Mouse (Mus musculus) yolk sac, embryonic 10.5 days (tissue): ENCODE results near the gene Senp7.
A peak's percentile ranks its signal among the peaks of the same experiment; 100 is the strongest.
"Not testable (repeated sequence)": the region's sequence is repeated elsewhere in the genome, so short reads cannot be mapped to it uniquely, and the experiment has no call there.

Experiments
- DNase-seq: peaks from one replicate; pipeline ENCODE4 v3.0.0-alpha.2; 2017; ENCODE audit warnings: low spot score

The Senp7 gene

GRCm38 (mm10) chr16:56048038-56048437, at the start of gene Senp7:
Senp7 (plus strand) TSS chr16:56048338.
- not testable (repeated sequence) for DNase-seq

GRCm38 (mm10) chr16:56006798-56007197, 41.3 kb upstream of the Senp7 start:
- DNase-seq, result no peak

DNA sequence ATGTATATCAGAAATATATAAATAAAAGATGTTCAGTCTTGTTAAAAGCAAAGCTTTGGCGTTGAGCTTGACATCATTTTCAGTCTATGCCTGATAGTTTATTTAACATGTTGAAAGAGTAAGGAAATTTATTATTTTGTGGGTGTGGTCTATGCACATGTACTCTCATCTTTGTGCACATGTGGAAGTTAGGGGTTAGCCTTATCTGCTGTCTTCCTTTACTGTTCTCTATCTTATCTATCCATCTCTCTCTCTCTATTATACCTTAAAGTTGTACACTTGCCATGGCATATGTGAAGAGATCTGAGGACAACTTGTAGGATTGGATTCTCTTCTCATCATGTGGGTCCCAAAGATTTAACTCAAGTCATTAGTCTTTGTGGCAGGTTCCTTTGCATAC, 39.3 kb upstream of the Senp7 start:
- DNase-seq, result no peak

GRCm38 (mm10) chr16:56012789-56013743, 35.1 kb upstream of the Senp7 start:
- DNase-seq, result no peak

- no peak for DNase-seq
Measured at GRCm38 (mm10) chr16:56014076-56014475, 34.1 kb upstream of the Senp7 start.

DNA sequence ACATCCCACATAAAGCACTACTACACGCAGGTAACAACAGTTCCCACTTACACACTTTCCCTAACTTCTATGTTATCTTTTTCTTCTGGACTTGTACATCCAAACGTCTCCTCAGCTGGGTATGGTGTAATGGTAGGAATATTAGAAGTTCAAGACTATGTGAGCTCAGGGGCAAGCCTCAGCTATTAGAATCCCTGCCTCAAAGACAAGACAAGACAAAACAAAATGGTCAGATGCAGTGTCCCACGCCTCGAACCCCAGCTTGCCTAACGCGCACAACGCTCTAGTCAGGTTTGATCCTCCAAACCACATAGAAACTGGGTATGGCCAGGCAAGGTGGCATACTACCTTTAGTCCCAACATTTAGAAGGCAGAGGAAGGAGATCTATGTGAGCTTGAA, 28.5 kb upstream of the Senp7 start:
- DNase-seq, result no peak

- no peak for DNase-seq
Measured at GRCm38 (mm10) chr16:56027854-56028629, 20.1 kb upstream of the Senp7 start.

DNA sequence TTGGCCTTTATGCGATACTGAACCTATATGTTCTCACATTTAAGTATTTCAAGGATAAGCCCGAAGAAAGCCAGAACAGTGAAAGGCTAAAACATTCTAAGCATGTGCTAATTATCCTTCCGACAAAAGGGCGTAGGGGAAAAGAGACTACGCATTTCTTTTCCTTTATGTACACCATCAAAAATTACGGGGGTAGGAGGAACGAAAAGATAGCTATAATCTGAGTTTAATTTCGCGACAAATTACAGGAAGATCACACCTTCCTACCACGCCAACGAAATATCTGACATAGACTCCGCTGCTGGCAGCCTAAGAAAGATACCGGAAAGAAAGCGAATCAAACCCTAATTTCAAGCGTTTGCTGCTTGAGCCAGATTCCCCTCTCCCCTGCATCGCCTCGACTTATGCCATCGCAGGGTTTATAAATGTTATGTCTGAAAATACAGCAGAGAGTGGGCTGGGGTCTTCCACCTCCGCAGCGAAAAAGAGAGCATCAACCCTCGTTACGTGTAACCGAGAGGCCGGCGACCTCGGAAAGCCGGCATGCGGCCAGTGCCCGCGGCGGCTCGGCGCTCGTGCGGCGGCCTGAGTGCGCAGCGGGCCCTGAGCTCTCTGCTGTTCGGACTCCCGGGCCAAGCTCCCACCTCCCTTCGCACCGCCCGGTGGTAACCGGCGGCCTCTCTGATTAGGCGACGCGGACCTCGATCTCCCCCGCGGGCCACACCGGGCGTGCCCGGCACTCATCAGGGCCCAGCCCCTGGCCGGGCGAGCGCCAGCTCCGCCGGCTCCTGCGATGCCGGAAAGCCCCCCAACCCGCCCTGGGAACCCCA, 19.2 kb upstream of the Senp7 start:
- peak; percentile 82 for DNase-seq

GRCm38 (mm10) chr16:56029661-56030082, 18.5 kb upstream of the Senp7 start, which contains the start of gene Pcnp:
Pcnp (minus strand) TSS chr16:56029739.
- peak; percentile 96 for DNase-seq

DNA sequence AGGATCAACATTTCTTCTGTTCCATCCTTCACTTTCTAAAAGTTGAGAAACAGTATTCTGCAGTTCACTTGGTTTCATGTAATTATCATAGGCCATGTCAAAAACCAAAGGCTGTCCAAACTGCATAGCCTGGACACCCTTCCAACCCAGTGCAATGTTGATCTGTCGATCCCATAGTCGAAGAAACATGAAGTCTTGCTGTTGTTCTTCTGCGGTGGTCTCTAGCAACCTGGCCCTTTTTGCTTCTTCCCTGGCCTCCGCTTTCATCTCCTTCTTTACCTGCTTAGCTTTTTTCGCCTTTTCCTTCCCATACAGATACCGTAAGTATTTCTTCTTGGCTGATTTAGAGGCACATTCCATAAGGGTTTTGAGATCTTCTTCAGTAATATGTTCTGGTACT, 13.6 kb upstream of the Senp7 start:
- DNase-seq, result no peak

- no peak for DNase-seq
Measured at GRCm38 (mm10) chr16:56036501-56036900, 11.6 kb upstream of the Senp7 start.

- DNase-seq, result peak; percentile 92
Measured at GRCm38 (mm10) chr16:56037138-56038010, 10.8 kb upstream of the Senp7 start, which contains the start of gene Trmt10c. Trmt10c (minus strand) TSS chr16:56037819.

GRCm38 (mm10) chr16:56038090-56038489, 10.0 kb upstream of the Senp7 start:
- no peak for DNase-seq

- DNase-seq, result no peak
Measured at GRCm38 (mm10) chr16:56055911-56056310, 7.8 kb downstream of the Senp7 start.

DNA sequence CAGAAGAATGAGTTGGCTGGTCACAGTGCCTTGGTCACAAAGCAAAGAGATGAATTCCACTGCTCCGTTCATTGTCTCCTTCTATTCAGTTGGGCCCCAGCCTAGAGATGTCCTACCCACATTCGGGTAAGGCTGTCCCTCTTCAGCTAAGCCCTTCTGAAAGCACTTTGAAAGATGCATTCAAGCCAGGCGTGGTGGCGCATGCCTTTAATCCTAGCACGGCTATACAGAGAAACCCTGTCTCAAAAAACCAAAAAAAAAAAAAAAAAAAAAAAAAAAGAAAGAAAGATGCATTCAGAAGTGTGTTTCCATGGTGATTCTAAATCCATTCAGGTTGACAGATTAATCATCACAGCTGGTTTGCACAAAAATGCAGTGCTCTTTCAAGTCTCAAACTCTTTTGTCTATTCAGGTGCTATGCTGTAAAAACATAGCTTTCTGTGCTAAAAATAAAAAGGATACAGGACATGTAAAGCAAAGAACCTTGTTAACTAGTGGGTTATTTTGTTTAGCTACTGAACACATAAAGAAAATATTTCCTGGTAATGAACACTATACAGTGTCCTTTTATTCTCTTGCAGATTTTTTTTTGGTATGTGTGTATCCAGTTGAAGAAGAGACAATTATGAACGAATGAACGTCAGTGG, 8.9 kb downstream of the Senp7 start:
- DNase-seq, result no peak

DNA sequence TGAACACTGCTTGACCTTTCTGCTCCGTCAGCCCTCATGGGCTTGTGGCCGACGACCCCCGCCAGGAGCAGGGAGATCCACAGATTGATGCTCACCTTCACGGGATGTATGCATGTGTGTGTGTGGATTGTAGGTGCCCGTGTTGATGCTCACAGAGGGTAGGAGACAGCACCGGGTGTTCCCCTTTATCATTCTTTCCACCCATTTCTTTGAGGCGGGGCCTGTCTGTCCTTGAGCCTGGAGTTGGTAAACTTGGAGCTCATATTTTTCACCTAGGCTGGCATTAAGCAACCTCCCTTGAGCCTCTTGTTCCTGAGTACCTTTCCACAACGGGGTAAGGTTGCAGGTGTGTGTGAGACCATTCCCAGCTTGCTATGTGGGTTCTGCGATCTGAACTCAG, 10.0 kb downstream of the Senp7 start:
- no peak for DNase-seq

DNA sequence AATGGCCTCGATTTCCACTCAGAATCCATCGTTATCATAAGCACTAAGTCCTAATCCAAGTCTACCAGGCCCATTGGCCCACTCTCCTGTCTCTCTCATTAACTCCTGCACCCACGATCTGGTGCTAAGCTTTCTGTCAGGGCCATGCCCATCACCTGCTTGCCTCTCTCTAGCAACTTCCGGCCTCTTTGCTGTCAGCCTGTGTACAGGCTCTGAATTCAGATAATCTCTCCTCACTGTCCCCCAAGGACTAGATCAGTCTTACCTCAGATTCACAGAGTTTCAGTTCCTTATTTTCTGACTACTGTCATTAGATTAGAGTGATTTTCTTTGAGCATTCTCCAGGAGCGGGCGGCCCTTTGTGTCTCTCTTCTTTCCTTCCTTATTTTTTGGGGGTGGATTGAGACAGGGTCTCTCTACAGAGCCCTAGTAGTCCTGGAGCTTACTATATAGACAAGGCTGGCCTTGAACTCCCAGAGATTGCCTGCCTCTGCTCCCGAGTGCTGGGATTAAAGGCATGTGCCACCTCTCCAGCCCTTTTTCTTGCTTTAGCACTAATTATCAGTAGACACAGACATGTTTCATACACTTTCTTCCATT, 14.0 kb downstream of the Senp7 start:
- no peak for DNase-seq

DNA sequence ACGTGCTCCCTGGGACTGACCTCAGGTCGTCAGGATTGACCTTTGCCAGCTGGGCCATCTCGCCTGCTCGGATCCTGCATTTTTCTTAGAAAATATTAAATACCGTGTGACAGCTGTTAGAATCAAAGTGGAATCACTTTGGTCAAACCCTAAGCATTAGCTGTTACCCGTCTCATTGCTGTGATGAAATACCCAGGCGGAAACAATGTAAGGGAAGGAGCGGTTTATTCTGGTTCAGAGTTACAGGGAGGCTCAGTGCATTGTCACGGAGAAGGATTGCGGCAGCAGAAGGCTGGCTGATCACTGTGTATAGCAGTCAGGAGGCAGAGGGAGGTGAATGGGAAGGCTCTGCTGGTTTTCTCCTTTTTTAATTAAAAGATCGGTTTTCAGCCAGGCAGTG, 14.8 kb downstream of the Senp7 start:
- DNase-seq, result no peak

GRCm38 (mm10) chr16:56064334-56064990, 16.3 kb downstream of the Senp7 start:
- peak; percentile 71 for DNase-seq
